Mouse (Mus musculus): ENCODE measurements around the gene Sorcs3.
A peak's percentile ranks its signal among the peaks of the same experiment; 100 is the strongest.

The Sorcs3 gene

DNA sequence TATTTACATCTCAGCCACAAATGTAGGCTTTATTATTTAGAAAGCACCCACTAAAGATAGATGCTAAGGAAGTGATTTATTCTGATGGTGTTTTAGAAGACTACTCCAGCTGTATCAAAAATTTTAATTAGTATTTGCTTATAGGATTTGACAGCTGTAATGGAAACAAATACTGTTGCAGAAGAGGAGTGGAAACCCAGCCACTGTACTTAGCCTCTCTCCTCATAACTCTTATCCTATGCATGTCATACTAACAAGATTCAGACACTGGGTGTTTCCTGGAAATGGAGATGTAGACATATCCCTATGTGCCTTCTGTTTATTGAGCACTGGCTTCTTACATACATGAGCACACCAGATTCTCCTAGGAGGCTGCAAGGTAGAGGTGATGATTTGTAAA lies 338.5 kb downstream of the Sorcs3 start:
- no peak for DNase-seq

DNA sequence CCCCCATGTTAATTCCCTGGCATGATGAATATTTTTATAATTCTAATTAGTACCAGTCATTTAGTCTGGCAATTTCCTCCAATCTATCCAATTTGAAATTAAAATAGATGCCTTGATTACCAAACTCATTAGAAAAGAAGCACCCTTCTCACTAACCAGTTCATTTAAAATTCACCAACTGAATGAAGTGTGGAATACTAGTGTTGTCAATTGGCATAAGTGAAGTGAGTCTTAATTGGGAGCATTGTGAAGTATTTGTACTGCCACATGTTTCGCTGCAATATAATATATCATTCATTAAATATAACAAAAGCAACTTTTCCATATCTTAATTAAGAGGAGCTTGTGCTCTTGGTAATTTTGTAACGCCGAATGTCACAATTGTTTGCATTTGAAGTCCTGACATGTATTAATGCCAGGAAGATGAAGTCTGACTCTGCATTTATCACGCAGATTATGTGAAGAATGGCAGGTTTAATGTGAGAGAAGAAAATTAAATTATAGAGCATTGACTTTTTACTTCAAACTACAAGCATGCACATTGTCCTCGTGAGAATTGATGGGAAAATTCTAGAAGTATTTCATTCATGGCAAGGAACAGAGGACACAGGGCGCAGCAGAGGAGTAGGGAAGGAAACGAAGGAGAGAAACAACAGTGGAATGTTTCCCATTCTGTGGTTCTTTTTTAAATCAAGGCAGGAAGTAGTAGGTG lies 339.8 kb downstream of the Sorcs3 start:
- no peak for DNase-seq

GRCm38 (mm10) chr19:48546133-48546448 lies 340.3 kb downstream of the Sorcs3 start:
- DNase-seq: no peak

GRCm38 (mm10) chr19:48548143-48548881 lies 342.5 kb downstream of the Sorcs3 start:
- no peak for DNase-seq

DNA sequence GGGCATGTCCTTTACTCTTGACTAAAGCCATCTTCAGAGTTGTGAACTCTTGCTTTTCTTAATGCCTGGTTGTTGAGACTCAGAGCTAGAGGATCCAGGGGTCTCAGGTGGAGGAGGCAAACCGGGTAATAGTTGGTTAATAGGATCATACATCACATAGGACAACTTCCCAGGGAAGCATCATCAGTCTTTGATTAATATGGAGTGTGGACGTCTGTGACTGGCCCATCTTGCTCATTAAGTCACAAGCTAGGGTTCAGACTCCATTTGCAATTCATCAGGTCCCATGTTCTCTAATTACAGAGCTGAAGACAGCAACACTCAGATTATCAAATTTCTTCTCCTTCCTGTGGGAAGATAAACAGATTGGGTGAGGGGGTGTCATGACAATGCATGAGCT lies 353.6 kb downstream of the Sorcs3 start:
- DNase-seq: no peak

GRCm38 (mm10) chr19:48575736-48576135 lies 369.9 kb downstream of the Sorcs3 start:
- DNase-seq: no peak

- DNase-seq: no peak
Measured at GRCm38 (mm10) chr19:48577169-48577568, 371.3 kb downstream of the Sorcs3 start.

DNA sequence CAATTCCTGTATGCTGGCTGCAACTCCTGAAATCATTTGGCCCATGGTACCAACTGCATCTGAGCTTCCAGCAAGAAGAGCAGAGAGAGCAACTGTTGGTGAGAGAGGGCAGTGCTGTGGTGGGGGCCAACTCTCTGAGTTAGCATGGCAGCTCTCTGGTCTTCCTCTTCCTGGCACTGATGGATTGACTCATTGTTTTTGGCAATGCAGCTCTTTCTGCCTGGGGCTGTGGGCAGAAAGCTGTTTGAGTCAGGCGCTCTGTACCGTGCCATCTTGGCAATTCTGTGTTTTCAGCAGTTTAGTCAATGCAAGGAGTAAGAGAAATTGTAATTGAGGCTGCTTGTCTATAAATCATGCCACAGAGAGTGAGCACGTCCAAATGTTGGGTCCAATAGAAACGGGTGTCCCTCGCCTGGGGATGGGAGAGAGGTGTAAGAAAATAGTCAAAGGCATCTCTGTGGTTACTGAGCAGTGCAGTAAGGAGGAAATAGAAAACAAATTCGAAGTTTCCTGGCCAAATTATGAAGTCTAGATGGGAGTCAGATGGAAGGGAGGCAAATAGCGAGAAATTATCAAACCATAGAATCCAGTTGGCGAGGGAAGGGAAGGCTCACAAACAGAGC lies 379.2 kb downstream of the Sorcs3 start:
- DNase-seq: no peak

DNA sequence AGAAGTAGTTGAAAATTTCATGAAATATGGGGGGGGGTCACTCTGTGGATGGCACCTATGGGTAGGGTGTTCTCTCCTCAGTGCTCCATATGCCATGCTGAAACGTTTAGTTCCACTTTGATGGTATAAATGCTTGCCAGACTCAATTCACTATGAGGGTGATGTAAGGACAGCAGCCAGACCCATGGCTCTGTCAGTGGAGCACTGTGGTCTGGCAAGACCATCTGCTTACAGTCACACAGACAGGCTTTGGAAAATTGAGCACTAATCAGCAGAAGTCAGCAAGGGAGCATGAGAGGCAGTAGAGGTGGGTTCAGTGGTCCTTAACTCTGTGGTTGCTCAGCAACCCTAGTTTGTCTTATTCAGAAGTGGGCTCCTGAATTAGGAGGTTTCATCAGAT lies 411.1 kb downstream of the Sorcs3 start:
- no peak for DNase-seq

GRCm38 (mm10) chr19:48630671-48631327 lies 425.0 kb downstream of the Sorcs3 start:
- DNase-seq: no peak

- no peak for DNase-seq
Measured at GRCm38 (mm10) chr19:48642566-48642965, 436.7 kb downstream of the Sorcs3 start.

- no peak for DNase-seq
Measured at GRCm38 (mm10) chr19:48649941-48650340, 444.1 kb downstream of the Sorcs3 start.

DNA sequence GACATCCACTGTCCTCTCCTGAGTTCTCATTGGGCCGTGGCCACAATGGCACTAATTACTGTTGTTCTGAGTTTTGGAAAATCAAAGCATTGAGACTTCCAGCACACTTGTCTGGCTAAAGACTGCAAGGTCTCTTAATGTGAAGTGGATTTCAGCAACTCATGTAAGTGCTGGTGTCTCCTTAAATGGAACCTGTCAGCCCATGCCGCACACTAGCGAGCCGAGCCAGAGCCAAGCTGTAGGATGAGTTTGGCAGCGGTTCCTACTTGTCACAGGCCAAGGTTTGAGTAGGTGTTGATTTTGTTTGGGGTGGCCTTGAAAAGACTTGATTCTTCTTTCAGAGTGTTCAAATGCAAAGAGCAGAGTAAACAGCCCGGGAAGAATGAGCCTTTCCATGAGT lies 445.8 kb downstream of the Sorcs3 start:
- DNase-seq: no peak

DNA sequence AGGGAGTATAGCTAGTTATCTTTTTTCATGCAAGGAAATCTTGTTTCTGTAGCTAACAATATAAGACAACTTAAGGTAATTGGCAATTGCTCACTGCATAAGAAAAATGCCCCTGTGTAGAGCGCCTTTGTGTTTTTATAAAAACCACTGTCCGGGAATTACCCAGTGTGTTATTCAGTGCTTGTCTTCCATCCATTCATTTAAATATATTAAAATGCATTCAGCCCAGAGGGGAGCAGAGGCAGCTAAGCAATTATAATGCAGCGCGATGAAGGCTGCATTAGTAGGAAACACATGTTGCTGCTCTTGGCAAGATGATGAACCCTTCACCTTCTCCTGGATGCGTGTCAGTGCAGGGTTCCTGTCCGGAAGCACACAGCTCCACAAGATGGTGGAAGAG lies 454.4 kb downstream of the Sorcs3 start:
- no peak for DNase-seq

- no peak for DNase-seq
Measured at GRCm38 (mm10) chr19:48679896-48680295, 474.1 kb downstream of the Sorcs3 start.

GRCm38 (mm10) chr19:48682485-48682884 lies 476.7 kb downstream of the Sorcs3 start:
- DNase-seq: peak in 1 of 2 experiments; percentile 22

DNA sequence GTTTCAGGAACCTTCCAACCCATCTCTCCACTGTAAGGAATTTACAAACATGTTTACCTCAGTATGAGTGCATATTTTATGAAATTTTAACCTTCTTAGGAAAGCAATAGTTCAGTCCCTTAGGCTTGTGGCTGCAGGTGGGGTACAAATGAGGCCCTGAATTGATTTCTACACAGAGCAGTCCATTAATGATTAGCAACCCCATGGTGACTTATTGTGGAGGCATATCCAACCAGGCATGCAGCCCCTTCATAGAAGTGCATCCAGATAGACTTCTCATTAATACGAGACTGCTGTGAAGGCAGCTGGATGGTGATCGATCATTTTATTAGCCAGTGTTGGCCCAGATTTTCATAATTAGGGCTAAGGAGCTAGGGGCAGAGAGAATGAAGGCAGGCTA lies 480.5 kb downstream of the Sorcs3 start:
- no peak for DNase-seq

DNA sequence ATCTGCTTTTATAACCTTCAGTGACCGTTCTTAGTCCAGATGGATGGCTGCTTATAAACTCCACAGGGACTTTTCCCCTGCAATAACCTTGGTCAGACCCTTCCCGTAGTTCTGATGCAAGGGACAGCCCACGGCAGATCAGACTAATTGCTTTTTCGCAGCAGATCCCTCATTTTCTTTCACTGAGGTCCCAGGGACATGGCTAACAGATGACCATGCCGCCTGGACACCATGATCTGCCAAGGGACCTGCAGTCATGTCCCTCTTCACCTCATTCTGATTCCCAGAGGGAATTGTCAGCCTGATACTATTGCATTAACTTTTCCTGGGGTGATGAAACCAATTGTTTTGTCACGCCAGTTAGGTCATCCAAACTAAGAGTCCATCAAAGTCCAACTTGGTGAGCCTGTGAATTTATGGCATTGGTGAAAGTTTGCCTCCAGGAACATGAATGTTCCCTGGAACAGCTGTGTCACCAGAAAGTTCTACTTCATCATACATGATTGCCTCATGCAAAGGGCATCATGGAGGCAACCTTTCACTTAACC lies 494.4 kb downstream of the Sorcs3 start:
- DNase-seq: no peak

- DNase-seq: no peak
Measured at GRCm38 (mm10) chr19:48703763-48704162, 497.9 kb downstream of the Sorcs3 start.

DNA sequence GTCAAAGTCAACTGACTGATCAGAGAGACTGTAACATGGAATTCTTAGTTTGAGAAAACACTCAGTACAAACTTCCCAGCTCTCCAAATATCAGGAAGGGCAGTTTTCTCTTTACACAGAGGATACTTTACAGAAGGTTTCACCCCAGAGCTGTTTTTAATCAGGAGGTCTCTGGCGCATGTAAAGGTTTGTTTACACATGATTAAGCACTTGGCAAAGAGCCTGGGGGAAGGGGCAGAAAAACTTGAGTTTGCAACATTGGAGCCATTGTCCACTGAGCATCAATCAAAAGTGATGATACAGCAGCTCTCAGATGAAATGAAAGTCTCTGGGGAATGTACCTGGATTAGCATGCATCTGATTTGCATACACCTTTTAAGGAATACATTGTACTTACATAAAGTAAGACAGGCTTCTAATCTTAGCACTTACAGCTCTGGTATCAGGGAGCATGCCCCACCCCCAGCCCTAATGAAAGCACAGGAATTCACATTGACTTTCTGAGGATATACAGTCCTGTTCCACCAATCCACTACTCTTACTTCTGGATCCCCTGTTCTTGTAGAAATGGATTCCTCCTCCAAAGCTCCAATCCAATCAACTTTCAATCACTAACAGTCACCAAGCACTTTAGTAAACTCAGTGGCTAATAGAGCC lies 500.6 kb downstream of the Sorcs3 start:
- no peak for DNase-seq

DNA sequence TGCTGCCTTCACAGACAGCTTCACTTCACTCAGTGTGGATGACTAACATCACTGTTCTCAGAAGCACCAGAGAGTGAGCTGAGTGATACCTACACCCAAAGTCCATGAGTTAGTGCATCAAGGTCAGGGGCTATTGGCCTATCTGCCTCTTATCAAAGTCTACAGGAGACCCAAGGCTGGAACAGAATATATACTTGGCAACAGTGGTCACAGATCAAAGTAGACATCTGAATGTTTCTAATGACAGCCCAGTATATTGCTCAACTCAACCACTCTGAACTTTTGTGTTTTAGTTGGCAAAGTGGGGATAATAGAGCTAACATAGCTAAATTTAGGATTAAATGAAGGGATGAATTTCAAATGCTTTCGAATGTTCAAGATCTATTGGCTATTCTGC lies 501.1 kb downstream of the Sorcs3 start:
- DNase-seq: no peak

DNA sequence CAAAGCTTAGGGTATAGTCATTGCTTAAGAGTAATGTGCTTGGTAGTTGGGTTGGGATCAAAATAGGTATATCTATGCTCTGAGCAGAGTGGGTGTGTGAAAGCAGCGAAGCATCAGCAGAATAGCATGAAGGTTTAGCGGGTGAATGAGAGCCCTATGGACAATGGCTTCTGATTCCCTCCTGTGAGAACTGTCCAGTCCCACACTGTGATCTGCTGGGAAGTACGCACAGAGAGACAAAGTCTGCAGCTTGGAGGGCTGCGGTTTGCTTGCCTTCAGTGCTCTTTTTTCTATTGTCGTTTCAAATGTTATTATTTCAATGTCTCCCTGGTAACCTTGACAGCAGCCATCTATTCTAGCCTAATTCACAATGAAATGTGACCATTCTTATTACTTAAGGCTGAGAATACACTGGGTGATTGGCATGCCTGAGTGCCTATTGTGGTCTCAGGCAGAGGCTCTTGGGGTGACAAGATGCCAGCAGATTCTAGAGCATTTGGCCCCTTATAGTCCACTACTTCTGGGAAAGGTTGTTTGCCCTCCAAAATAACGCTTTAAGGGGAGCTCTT lies 520.1 kb downstream of the Sorcs3 start:
- no peak for DNase-seq

DNA sequence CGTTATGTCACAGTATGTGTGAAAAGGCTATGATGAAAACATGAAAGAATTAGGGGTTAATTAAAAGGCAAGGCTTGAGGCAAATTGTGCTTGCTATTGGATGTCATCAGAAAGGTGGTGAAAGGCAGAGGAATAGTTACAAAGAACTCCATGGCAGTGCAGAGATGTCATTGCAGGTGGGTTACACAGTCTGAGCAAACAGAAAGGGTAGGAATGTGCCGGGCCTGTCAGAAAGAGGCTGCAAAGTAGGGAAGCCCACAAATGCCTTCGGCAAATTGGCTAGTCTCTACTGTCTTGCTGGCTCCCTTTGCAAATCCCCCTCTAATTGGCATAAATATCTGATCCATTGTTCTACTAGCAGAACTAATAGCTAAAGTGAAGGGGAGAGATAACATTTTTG lies 521.2 kb downstream of the Sorcs3 start:
- DNase-seq: no peak
